Mouse (Mus musculus) megakaryocyte, adult 5-6 weeks (primary cell): ENCODE measurements around the gene Rbm3. TPM values are rescaled to one million over a fixed set of nuclear protein-coding genes. Genes with fewer than 3 reads are reported as not detected.
A peak's percentile ranks its signal among the peaks of the same experiment; 100 is the strongest.
"Not testable (repeated sequence)": the region's sequence is repeated elsewhere in the genome, so short reads cannot be mapped to it uniquely, and the experiment has no call there.

Experiments
- ATAC-seq: 2 replicates; pipeline ENCODE4 v1.8.0; 2016; ENCODE audit warnings: mild to moderate bottlenecking, inconsistent platforms; ENCODE audit not compliant: poor library complexity, severe bottlenecking
- total RNA-seq, 2 experiments: library from RNA; stranded (forward) in 1 of 2; stranded (reverse) in 1 of 2; fragments of 153-499, 151-499 nt in 1 of 2; fragments of 221-1000, 200-1000 nt in 1 of 2; gene quantifications; 2 replicates each; pipeline versions ENCODE4 v1.2.3 to v1.2.4; 2015 to 2017

Rbm3 gene
- total RNA-seq, 2 experiments from 2014 or later, result 1,036 to 1,439 TPM

GRCm38 (mm10) chrX:8132017-8132976 is 13.4 kb downstream of the Rbm3 start, which contains the start of gene Wdr13:
Wdr13 (minus strand) TSS chrX:8132892.
- ATAC-seq, result peak; percentile 92

DNA sequence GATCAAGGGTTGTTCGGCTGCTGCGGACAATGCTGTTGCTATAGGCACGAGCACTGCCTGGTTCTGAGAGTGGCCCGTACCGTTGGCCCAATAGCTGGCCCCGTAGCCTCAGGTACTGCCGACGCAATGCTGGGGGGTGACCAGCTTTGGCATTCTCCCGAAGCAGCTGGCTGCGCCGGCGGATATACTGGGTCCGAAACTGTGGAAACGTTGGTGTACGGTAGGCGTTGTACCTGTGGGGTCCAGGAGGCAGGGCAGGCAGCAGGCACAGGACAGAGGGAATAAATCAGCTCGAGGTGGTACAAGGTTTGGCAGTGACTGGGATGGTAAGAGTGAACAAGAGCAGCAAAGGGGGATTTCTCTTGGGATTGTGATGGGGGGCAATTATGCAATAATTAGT is 14.3 kb downstream of the Rbm3 start:
- ATAC-seq, result no peak

DNA sequence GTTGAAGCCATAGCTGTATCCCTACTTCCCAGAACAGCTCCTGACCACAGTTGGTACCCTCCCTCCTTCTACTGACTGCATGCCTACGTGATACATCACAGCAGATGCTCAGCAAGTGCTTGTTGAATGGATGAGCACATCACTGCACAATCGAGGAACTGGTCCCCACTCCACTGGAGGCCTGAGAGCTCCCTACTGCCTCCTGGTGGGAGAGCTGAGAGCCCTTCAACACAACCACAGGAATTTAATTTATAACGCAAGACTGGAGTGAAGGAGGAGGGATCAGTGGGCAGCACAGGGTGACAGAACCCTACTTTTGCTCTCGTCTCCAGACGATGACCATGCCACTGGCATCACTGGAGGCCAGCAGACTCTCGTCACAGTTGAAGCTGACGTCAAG is 20.4 kb downstream of the Rbm3 start:
- ATAC-seq, result peak; percentile 38; the same call in 1 of the 2 replicates

- ATAC-seq, result no peak
Observed at GRCm38 (mm10) chrX:8123821-8124470, 21.7 kb downstream of the Rbm3 start.

DNA sequence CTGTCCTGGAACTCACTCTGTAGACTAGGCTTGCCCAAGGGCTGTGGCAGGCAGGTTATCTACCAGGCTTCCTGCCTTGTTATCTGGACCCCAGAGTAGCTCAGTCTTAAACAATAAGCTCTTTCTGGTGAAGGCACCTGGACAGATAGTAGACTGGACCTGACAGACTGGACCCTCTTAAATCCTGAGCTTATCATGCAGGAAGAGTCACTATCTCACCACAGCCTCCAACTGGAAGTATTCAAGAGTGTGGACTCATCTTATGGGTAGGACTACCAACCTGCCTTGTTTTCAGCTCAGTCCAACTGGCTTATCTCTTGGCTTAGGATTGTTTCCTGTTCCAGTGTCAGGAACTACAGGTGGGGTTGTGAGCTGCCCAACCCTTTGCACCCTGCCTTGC is 28.4 kb downstream of the Rbm3 start:
- no peak for ATAC-seq

DNA sequence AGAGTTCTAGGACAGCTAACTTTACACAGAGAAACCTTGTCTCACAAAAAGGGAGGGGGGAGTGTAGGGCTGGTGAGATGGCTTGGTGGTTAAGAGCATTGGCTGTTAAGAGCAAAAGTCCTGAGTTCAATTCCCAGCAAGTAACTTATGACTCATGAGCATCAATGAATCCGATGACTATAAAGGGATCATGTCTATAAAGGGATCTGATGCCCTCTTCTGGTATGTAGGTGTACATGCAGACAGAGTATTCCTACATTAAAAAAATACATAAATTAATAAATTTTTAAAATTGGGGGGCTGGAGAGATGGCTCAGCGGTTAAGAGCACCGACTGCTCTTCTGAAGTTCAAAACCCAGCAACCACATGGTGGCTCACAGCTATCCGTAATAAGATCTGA is 30.4 kb downstream of the Rbm3 start:
- ATAC-seq, result no peak

DNA sequence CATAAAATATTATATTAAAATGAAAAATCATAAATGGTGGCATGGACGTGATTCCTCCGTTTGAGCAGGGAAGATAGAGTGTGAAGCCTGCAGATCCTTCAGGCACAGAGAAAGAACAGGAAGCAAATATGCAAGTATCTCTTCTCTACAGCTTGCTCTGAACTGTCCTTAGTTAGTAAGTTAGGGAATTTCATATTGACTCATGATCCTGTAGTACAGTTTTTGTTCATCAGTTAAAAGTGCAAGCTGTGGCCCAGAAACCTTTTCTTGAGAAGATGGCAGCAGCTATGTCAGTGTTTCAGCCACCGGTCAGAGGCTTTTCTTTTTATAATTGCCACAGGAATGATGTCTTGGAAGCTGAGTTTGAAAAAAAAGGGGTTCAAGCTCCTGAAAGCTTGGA is 40.7 kb downstream of the Rbm3 start:
- no peak for ATAC-seq

GRCm38 (mm10) chrX:8102213-8102668 is 43.4 kb downstream of the Rbm3 start:
- ATAC-seq, result 0 out of 2 replicates have a peak, but pooled peaks have one; percentile 15

GRCm38 (mm10) chrX:8101017-8101416 is 44.7 kb downstream of the Rbm3 start:
- ATAC-seq, result no peak

DNA sequence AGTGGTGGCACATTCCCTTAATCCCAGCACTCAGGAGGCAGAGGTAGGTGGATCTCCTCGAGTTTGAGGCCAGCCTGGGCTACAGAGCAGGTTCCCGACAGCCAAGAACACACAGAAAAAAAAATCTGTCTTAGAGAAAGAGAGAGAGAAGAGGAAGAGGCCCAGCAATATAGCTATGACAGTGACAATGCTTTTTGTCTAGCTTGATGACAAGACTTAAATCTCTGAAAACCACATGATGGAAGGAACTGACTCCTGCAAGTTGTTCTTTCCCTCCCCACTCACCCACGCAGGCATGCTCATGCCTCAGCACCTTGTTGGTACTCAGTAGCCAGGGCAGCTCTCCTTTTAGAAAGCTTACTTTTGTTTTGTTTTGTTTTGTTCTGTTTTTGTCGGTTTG is 46.2 kb downstream of the Rbm3 start:
- no peak for ATAC-seq

- peak; percentile 98 for ATAC-seq
Observed at GRCm38 (mm10) chrX:8096787-8097242, 48.9 kb downstream of the Rbm3 start.

- peak; percentile 89 for ATAC-seq
Observed at GRCm38 (mm10) chrX:8096068-8096786, 49.5 kb downstream of the Rbm3 start.

DNA sequence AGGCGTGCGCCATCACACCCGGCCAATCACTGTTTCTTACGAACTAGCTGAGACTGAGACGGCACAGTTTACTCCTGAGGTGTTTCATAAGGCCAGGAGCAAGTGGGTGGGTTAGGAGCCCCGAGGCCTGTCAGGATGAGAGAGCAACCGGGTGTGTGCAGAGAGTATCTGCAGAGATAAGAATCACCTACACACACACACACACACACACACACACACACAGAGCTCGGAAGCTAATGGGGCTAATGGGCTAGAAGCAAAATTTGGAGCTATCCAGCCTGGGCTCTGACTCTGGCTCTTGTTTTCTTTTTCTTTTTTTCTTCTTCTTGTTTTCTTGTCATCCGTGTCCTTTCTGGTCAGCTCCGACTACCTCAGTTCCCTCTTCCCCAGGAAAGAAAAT is 50.1 kb downstream of the Rbm3 start:
- ATAC-seq, result no peak

GRCm38 (mm10) chrX:8090954-8091347 is 54.7 kb downstream of the Rbm3 start:
- ATAC-seq, result not testable (repeated sequence)

DNA sequence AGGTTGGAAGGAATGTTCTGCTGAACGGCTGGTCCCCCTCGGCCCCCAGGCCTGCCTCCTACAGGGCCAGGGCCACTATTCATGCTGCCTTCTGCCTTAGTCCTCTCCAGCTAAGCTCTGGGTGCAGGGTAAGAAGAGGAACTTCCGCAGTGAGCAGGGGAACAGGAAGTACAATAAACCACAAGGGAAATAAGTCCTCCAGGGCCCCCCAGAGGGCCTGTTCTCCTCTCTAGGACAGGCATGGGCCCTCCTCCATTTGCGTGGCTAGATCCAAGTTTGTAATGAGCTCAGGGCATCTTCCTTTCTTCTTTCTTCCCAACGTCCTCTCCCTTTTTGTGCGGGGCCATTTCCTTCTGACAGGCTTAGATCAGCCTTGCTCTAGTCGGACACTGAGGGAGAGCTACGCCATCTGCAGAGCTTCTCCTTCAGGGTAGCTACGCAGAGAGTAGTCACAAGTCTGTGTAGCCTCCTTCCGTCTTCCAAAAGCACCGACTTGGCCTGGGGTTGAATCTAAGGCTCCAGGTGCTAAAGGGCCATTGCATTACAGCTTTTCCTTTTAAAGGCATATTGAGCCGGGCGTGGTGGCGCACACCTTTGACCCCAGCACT is 55.2 kb downstream of the Rbm3 start, which contains the start of gene Was:
TSS of gene Was (minus strand) at position 153 of the 608 bp plus-strand sequence.
- peak; percentile 98 for ATAC-seq

GRCm38 (mm10) chrX:8089746-8090145 is 55.9 kb downstream of the Rbm3 start:
- ATAC-seq, result 0 out of 2 replicates have a peak, but pooled peaks have one; percentile 17
